Mouse (Mus musculus): ENCODE data around the gene Fam8a1. TPM values are rescaled to one million over a fixed set of nuclear protein-coding genes. Genes with fewer than 3 reads are reported as not detected.

Gene Fam8a1
- polyA plus RNA-seq, 1 experiment, result 48.9 TPM

DNA sequence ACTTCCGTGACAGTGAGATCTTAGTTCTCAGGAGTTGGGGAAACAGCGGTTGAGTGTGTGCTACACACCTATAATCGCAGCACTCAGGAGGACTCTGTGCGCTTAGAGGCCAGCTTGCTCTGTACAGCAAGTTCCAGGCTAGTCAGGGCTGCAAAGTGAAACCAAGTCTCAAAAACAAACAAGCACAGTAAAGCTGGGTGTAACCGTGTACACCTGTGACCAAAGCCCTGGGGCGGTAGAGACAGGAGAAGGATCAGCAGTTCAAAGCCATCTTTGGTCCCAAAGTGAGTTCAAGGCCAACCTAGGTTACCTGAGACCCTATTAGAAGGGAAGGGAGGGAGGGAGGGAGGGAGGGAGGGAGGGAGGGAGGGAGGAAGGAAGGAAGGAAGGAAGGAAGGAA, 25.1 kb upstream of the Fam8a1 start:
- Histone ChIP-seq H3K36me3 (ENCODE audit: control insufficient read depth, insufficient read depth, low read length, poor library complexity, severe bottlenecking) (no peaks in the 10 kb centered on the region), H3K9me3 (replicated peaks; ENCODE audit: control insufficient read depth, insufficient read depth, low read length, poor library complexity, severe bottlenecking) (0 out of 2 replicates have a peak, but pooled peaks cover 4% of the 10 kb centered on the region), H3K4me3 (ENCODE audit: low read depth, low read length) (no peak overlapping the region), H3K27me3 (ENCODE audit: control insufficient read depth, insufficient read depth, low read length, poor library complexity, severe bottlenecking) (no peaks in the 10 kb centered on the region), H3K9ac (ENCODE audit: low read depth, poor library complexity, severe bottlenecking) (no peak overlapping the region), H3K4me1 (ENCODE audit: control insufficient read depth, insufficient read depth, low read length) (peaks cover 2% of the 10 kb centered on the region), H3K27ac (ENCODE audit: insufficient read depth, low read length) (no peak overlapping the region)
- TF ChIP-seq CTCF (IDR thresholded peaks at IDR 0.05; ENCODE audit: low read depth, low read length) (no peak), EP300 (IDR thresholded peaks at IDR 0.05; ENCODE audit: insufficient read depth, low read depth, low read length) (peak; percentile 78)

DNA sequence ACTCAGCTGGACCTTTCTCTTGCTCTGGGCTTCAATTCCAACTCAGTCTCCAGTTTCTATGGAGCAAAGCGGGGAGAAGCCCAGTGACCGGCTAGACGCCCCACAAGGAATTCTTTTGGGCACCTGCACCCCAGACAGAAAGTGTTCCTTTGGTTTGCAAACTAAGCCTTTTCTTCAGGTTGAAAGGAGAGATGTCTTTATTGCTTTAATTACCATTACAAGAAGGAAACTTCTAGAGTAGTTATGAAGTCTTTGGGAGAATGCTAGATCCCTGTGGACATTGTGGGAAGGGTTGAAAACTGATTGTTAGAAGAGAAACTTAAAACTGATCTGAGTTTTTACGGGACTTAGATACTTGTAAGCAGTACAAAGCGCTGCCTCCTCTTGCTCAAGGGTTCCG, 23.8 kb upstream of the Fam8a1 start:
- Histone ChIP-seq H3K4me1 (ENCODE audit: control insufficient read depth, insufficient read depth, low read length) (peaks cover 2% of the 10 kb centered on the region), H3K9ac (ENCODE audit: low read depth, poor library complexity, severe bottlenecking) (no peak overlapping the region), H3K27ac (ENCODE audit: insufficient read depth, low read length) (peak overlapping the region; percentile 57; the same call in 1 of the 2 replicates), H3K9me3 (replicated peaks; ENCODE audit: control insufficient read depth, insufficient read depth, low read length, poor library complexity, severe bottlenecking) (0 out of 2 replicates have a peak, but pooled peaks cover 4% of the 10 kb centered on the region), H3K36me3 (ENCODE audit: control insufficient read depth, insufficient read depth, low read length, poor library complexity, severe bottlenecking) (no peaks in the 10 kb centered on the region), H3K27me3 (ENCODE audit: control insufficient read depth, insufficient read depth, low read length, poor library complexity, severe bottlenecking) (no peaks in the 10 kb centered on the region), H3K4me3 (ENCODE audit: low read depth, low read length) (no peak overlapping the region)
- TF ChIP-seq CTCF (IDR thresholded peaks at IDR 0.05; ENCODE audit: low read depth, low read length), result no peak
- TF ChIP-seq EP300 (IDR thresholded peaks at IDR 0.05; ENCODE audit: insufficient read depth, low read depth, low read length), result 0 out of 2 replicates have a peak, but pooled peaks have one; percentile 41

DNA sequence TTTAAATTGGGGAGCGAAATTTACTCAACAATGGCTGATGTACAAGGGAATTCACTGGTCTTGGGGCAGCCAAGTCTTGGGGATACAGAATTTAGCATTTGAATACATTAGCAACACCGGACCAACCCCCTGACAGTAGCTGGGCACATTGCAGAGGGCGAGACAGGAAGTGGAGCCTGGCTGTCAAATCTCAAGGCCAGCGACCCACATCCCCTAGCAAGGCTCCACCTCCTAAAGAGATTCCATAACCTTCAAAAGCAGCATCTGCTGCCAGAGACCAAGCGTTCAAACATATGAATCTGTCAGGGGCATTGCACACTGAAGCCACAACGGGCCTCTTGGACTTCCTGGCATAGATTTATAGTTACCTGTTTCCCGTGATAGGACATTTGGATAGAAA, 17.5 kb upstream of the Fam8a1 start:
- Histone ChIP-seq H3K4me3 (ENCODE audit: low read depth, low read length) (no peak overlapping the region), H3K9ac (ENCODE audit: low read depth, poor library complexity, severe bottlenecking) (no peak overlapping the region), H3K27ac (ENCODE audit: insufficient read depth, low read length) (no peak overlapping the region), H3K9me3 (replicated peaks; ENCODE audit: control insufficient read depth, insufficient read depth, low read length, poor library complexity, severe bottlenecking) (no peaks in the 10 kb centered on the region; the same call in 1 of the 2 replicates), H3K4me1 (ENCODE audit: control insufficient read depth, insufficient read depth, low read length) (no peaks in the 10 kb centered on the region), H3K36me3 (ENCODE audit: control insufficient read depth, insufficient read depth, low read length, poor library complexity, severe bottlenecking) (no peaks in the 10 kb centered on the region), H3K27me3 (ENCODE audit: control insufficient read depth, insufficient read depth, low read length, poor library complexity, severe bottlenecking) (no peaks in the 10 kb centered on the region)
- no peak for TF ChIP-seq POLR2A (IDR thresholded peaks at IDR 0.05; ENCODE audit: insufficient read depth, low read length)
- no peak for TF ChIP-seq CTCF (IDR thresholded peaks at IDR 0.05; ENCODE audit: low read depth, low read length)
- TF ChIP-seq EP300 (IDR thresholded peaks at IDR 0.05; ENCODE audit: insufficient read depth, low read depth, low read length), result no peak

- Histone ChIP-seq H3K4me1 (ENCODE audit: control insufficient read depth, insufficient read depth, low read length) (no peaks in the 10 kb centered on the region), H3K9me3 (replicated peaks; ENCODE audit: control insufficient read depth, insufficient read depth, low read length, poor library complexity, severe bottlenecking) (no peaks in the 10 kb centered on the region; the same call in 1 of the 2 replicates), H3K27ac (ENCODE audit: insufficient read depth, low read length) (no peak overlapping the region), H3K27me3 (ENCODE audit: control insufficient read depth, insufficient read depth, low read length, poor library complexity, severe bottlenecking) (no peaks in the 10 kb centered on the region), H3K9ac (ENCODE audit: low read depth, poor library complexity, severe bottlenecking) (no peak overlapping the region), H3K36me3 (ENCODE audit: control insufficient read depth, insufficient read depth, low read length, poor library complexity, severe bottlenecking) (no peaks in the 10 kb centered on the region), H3K4me3 (ENCODE audit: low read depth, low read length) (no peak overlapping the region)
- no peak for TF ChIP-seq POLR2A (IDR thresholded peaks at IDR 0.05; ENCODE audit: insufficient read depth, low read length)
- no peak for TF ChIP-seq EP300 (IDR thresholded peaks at IDR 0.05; ENCODE audit: insufficient read depth, low read depth, low read length)
- TF ChIP-seq CTCF (IDR thresholded peaks at IDR 0.05; ENCODE audit: low read depth, low read length), result no peak
Observed at GRCm38 (mm10) chr13:46652671-46653070, 16.7 kb upstream of the Fam8a1 start.

DNA sequence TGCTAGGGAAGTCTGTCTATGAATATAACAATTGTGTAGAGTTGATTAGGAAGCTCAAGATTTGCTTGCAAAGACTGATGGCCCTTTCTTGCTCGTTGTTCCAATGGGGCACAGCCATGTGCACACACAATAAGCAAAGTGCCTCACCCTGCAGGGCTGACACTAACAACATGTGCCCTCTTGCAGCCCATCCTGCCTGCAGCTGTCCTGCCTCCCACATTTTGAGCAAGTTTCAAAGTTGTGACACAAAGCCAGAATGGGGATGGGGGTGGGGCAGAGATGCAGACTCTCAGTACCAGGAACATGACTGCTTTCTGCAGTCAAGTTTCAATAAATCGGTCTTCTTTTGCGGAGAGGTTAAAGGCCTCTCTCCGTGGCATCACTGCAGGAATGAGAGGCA, 15.7 kb upstream of the Fam8a1 start:
- no peaks in the 10 kb centered on the region for H3K4me1 ChIP-seq (ENCODE audit: control insufficient read depth, insufficient read depth, low read length)
- H3K27ac ChIP-seq (ENCODE audit: insufficient read depth, low read length), result no peak overlapping the region
- no peaks in the 10 kb centered on the region for H3K36me3 ChIP-seq (ENCODE audit: control insufficient read depth, insufficient read depth, low read length, poor library complexity, severe bottlenecking)
- H3K9me3 ChIP-seq (replicated peaks; ENCODE audit: control insufficient read depth, insufficient read depth, low read length, poor library complexity, severe bottlenecking), result no peaks in the 10 kb centered on the region; the same call in 1 of the 2 replicates
- H3K9ac ChIP-seq (ENCODE audit: low read depth, poor library complexity, severe bottlenecking), result no peak overlapping the region
- no peak overlapping the region for H3K4me3 ChIP-seq (ENCODE audit: low read depth, low read length)
- no peaks in the 10 kb centered on the region for H3K27me3 ChIP-seq (ENCODE audit: control insufficient read depth, insufficient read depth, low read length, poor library complexity, severe bottlenecking)
- no peak for TF ChIP-seq EP300 (IDR thresholded peaks at IDR 0.05; ENCODE audit: insufficient read depth, low read depth, low read length)
- TF ChIP-seq CTCF (IDR thresholded peaks at IDR 0.05; ENCODE audit: low read depth, low read length), result no peak

- H3K4me3 ChIP-seq (ENCODE audit: low read depth, low read length), result no peak overlapping the region
- no peak for TF ChIP-seq CTCF (IDR thresholded peaks at IDR 0.05; ENCODE audit: low read depth, low read length)
- TF ChIP-seq EP300 (IDR thresholded peaks at IDR 0.05; ENCODE audit: insufficient read depth, low read depth, low read length), result no peak
- no peak for TF ChIP-seq POLR2A (IDR thresholded peaks at IDR 0.05; ENCODE audit: insufficient read depth, low read length)
- H3K9me3 ChIP-seq (replicated peaks; ENCODE audit: control insufficient read depth, insufficient read depth, low read length, poor library complexity, severe bottlenecking), result no peaks in the 10 kb centered on the region; the same call in 1 of the 2 replicates
- no peak overlapping the region for H3K9ac ChIP-seq (ENCODE audit: low read depth, poor library complexity, severe bottlenecking)
- no peaks in the 10 kb centered on the region for H3K27me3 ChIP-seq (ENCODE audit: control insufficient read depth, insufficient read depth, low read length, poor library complexity, severe bottlenecking)
- H3K36me3 ChIP-seq (ENCODE audit: control insufficient read depth, insufficient read depth, low read length, poor library complexity, severe bottlenecking), result no peaks in the 10 kb centered on the region
- no peak overlapping the region for H3K27ac ChIP-seq (ENCODE audit: insufficient read depth, low read length)
- no peaks in the 10 kb centered on the region for H3K4me1 ChIP-seq (ENCODE audit: control insufficient read depth, insufficient read depth, low read length)
Observed at GRCm38 (mm10) chr13:46654566-46654965, 14.8 kb upstream of the Fam8a1 start.

Measured in ES-Bruce4 (cell line).